Mouse (Mus musculus) right cerebral cortex, adult 2 months (tissue): Measurements from ENCODE around the gene Pyroxd2.
"Not testable (repeated sequence)": the region's sequence is repeated elsewhere in the genome, so short reads cannot be mapped to it uniquely, and the experiment has no call there.

Source experiments
- DNase-seq, 2 experiments: peaks; one replicate each; pipeline ENCODE4 v3.0.0; 2021 to 2022; ENCODE audit warnings: low spot score in 2 of 2

Gene Pyroxd2

DNA sequence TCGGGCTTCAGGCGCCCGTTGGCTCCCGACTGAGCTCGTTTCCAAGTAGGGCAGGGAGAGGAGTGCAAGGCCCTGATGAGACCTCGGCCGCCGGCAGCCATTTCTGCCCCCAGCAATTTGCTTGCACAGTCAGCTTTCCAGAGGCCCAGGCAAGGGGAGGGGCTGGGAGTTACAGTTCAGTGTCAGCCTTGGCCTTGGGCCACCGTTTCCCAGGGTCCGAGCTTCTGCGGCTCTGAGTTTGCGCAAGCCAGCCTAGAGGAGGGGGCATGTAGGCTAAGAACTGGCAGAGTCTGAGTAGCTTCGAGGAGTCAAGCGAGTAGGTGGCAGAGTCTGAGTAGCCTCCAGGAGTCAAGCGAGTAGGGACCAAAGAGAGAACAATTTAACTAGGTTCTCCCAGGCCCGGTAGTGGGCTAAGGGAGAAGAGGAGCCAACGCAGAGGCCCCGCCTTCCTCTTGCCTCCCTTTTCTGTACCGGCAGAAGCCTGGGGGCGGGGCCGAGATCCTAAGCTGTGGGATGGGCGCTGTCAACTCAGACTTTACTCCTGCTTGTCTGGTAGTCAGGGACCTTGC, at the start of gene Pyroxd2:
Gene Pyroxd2, minus strand, starts transcription at position 413 of the 569 bp plus-strand sequence.
- peak; percentile 38 to 55 for DNase-seq

- no peak for DNase-seq
Measured at GRCm38 (mm10) chr19:42797866-42798265, 45.3 kb upstream of the Pyroxd2 start.

DNA sequence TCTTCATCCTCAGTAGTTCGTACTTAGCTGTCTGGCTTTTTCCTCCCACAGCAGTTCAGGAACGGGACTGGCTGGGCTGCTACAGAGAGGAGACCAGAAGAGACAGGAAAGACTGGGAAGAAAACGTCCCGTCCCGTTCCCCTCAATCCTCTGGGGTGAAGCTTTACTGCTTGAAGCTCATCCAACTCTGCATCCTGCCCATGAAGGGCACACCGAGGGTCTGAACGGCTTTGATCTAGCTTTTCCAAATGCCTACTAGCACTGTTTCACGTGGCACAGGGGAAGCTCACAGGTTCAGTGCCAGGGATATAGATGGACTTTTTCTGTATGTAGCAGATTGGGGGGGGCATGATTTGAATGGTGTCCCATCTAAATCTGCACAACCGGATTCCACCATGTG, 43.2 kb upstream of the Pyroxd2 start:
- no peak for DNase-seq

DNA sequence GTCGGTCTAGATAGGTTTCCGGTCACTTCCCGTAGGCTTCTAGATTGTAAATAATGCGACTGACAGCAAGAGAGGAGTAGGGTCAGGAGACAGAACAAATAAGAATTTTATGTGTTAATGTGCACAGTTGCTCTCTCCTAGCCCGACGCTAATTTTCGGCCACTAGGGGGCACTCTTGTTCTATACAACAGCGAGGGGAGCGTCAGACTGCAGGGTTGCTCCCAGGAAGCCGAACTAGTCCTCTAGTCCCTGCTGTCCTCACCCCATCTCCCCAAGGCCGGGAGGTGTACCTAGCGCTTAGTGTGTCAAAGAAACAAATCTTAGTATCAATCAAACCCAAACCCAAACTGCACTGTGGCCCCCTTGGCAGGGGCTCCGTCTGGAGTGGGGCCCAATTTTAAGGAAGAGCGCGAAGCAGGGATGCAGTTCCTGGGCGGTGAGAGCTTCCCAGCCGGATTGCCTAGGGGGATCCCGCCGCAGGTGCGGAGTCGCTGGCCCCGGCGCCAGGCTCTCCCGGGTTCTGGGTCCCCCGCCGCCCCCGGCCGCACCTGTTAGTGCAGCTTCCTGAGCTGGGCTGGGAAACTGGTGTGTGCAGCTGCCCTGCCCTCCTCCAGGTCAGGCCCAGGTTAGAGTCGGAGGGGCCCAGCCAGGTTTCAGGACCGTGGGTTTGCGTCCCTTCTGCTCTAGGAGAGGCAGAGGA, 42.5 kb upstream of the Pyroxd2 start:
- DNase-seq = peak; percentile 92 to 97

GRCm38 (mm10) chr19:42788311-42788710, 35.7 kb upstream of the Pyroxd2 start:
- peak; percentile 24 to 41 for DNase-seq

GRCm38 (mm10) chr19:42785562-42786220, 33.1 kb upstream of the Pyroxd2 start:
- no peak for DNase-seq

DNA sequence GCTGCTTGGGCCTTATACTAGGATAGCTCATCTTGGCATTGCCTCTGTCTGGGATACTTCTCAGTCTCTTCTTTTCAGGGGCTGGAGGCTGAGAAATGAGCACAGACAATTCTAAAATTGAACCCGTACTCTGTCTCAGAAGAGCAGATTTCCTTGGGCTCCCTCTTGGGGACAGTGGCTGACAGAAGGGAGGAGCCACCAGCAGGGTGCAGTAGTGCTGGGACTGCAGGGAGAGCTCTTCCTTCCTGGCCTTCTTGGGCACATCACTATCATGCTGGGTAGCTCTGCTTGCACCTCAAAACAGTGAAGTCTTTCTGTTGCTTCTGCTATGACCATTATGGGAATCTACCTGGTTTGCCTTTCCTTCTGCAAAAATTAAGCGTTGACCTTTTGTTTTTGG, 32.6 kb upstream of the Pyroxd2 start:
- no peak for DNase-seq

GRCm38 (mm10) chr19:42780156-42780538, 27.6 kb upstream of the Pyroxd2 start:
- DNase-seq = not testable (repeated sequence)

DNA sequence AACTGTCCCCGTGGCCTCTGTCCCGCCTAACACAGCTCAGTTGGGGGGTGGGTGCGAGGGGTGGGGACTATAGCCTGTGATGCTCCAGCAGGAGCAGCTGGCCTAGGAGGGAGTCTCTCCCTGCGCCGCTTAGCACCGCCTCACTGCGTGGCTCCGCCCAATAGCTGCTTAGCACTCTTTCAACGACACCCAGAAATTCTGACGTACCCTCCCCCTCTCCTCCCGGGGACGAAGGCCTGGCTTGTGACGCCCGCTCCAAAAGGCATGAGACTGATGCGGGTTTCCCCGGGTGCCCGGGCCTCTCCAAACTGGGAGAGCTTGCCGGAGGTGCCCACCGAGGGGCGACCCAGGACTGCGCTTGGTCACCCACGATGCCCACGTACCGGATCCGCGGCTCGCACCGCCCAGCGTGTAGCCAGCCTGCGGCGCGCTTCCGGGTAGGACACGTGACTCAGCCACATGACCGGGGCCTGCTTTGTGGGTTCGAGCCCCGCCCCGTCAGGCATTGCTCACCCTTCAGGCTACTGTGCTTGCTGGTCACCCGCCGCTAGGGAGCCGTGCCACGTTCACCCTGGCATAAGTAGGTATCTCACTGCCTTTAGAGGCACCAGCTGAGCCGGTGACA, 27.1 kb upstream of the Pyroxd2 start, which contains the start of gene Hps1:
Gene Hps1, minus strand, starts transcription at position 448 of the 625 bp plus-strand sequence.
- DNase-seq = peak; percentile 90 to 93

DNA sequence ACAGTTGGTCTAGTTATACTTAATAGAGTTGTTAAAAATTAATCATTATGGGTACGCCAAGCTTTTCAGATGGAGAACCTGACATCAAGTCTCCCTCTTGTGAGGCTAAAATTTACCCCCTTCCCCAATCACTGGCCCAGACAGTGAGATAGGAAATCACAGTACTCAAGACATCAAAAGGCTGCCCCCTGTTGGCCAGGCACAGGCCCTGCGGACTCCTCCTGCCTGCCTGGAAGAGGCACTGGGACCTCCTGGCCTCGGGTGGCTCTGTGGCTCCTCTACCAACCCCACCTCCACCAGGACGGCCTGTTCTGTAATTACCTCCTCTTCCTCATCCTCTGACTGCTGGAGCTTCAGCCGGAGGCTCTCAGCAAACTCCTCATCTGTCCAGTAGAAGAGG, 25.2 kb upstream of the Pyroxd2 start:
- DNase-seq = peak in 1 of 2 experiments; percentile 39

DNA sequence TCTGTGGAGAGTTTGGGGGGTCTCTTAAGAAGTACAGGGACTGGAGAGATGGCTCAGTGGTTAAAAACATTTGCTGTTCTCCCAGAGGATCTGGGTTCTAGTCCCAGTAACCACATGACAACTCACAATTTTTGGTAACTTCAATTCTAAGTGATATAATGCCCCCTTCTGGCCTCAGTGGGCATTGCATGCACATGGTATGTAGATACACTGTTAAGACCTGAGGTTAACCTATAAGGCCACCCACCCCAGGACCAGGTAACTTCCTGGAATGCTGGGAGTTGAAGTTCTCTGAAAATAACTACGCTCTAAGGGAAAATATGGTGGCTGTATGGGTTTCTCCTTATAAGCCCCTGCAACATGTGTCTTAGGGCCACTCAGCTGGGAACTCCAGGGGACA, 24.2 kb upstream of the Pyroxd2 start:
- no peak for DNase-seq

GRCm38 (mm10) chr19:42770141-42770872, 17.7 kb upstream of the Pyroxd2 start:
- DNase-seq = no peak

DNA sequence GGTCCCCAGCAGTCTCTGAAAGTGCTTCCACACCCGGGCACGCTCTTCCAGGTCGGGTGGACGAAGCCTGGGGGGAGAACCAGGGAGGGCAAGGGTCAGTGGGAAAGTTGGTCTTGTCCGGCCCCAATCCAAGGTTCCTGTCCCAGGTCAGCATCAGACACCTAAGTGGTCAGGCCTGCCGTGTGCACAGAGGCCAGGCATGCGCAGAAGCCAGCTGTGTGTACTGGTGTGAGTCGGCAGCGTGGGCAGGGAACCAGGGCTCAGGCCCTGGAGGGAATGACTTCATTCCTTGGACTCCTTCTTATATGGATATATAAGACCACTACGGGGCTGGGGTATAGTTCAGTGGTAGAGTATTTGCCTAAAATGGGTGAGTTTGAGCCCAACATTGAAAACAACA, 17.1 kb upstream of the Pyroxd2 start:
- no peak for DNase-seq

DNA sequence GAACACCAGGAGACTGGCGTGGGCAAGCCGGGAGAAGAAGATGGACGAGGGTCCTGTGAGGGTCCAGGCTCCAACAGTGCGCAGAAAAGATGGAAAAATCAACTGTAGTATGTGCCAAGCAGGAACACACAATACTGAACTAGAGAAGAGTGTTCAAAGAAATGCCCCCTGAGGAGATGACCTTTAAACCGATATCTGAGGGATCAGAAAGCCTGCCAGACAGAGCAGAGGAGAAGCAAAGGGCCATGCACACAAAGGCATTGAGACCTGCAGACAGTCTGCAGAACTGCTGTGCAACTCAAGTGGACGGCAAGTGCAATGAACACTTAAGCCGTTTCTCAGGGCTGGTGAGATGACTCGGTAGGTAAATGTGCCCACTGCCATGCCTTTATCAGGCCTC, 14.8 kb upstream of the Pyroxd2 start:
- no peak for DNase-seq

DNA sequence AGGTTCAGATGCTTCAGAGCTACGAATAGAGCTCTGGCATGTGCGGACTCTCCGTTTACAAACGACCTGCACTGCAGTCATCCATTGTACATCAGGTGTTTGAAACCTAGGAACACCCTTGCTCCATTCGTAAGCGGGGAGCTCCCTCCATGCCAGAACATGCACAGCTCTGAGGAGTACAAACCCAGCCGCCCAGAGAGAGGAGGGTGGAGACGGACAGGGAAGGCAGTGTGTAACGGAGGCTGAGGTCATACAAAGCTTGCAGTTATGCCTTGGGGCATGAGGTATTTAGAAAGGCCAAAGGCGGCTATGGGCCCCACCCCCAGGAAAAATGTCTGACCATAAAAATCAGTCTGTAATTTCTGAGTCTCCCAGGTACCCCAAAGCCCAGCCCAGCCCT, 11.8 kb upstream of the Pyroxd2 start:
- no peak for DNase-seq

DNA sequence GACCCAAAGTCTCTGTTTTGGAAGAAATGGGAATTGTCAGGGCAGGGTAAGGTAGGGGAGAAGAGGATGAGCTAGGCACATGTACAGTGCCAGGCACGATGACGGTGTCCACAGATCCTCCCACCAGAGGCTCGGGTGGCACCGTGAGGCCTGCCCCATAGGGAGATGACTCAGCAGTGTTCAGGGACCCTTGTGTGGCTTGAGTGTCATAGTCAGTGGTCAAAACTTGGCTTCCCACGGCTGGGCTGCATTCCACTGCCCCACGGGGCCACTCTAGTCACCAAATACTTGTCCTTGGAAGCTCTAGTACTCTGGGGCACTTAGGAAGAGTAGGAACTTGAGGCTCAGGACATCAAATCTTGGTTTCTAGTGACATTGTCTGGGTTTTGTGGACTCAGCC, 4.1 kb upstream of the Pyroxd2 start:
- no peak for DNase-seq

GRCm38 (mm10) chr19:42755148-42755870, 2.7 kb upstream of the Pyroxd2 start:
- no peak for DNase-seq

DNA sequence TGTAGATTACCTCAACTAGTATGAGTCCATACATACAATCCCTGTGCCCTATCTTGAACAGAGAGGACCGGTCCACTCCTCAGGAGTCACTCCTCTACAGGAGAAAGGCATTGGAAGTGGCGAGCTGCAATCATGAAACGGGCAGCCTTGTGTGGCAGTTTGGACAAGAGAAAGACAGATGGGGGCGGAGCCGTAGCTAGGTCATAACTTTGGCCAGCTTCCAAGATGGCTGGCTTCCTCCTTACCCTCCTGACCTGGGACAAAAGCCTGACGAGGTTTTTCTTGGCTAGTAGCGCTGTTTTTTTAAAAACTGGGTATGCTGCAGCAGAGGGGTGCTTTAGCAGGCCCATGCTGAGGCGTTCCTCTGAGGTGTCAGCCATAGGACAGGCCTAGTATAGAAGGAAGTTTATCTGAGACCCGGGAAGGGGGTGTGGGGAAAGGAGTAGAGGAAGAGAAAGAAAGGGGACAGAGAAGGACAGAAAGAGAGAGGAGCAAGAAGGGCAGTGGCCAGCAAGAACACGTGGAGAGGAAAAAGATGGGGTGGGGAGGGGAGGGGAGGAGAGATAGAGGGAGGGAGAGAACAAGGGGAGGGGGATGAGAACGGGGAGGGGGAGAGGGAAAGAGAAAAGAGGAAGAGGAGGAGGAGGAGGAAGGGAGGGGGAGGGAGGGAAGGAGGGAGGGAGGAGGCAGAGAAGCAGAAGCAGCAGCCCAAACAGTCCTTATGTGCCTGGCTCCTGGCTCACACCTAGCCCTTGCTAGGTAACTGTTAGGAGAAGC, 754 bp upstream of the Pyroxd2 start:
- DNase-seq = no peak

DNA sequence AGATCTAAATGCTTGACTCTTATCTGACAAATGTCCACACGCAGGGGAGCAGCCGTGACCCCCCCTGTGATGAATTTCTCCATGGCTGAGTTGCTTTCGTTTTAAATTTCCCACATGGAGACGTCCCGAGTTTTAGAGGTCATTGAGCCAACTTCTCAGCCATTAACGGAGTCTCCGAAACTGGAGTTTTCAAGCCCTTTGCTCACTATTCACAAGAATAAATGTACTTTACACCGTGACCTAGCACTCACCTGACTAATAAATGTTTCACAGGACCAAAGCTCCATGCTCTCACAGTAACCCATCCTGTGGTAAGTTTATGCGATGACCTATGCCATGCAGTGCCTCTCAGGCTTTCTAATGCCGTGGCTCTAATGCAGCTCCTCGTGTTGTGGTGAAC, 2.4 kb downstream of the Pyroxd2 start:
- no peak for DNase-seq

DNA sequence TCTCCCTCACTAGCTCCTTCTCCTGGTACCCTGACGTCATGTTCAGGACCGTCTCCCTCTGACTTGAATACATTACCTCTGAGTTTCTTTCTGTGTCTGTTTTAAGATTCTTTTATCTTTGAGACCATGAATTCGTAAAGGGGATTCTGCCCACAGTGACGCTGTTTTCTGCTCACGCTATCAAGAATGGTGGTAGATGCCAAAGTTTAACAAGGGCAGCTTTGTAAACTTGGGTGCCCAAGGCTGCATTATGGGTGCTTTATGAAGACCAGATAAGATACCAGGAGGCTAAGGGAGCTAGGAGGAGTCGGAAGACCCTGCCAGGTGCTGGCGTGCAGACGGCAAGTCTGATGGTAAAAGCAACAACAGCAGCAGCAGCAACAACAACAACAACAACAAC, 5.9 kb downstream of the Pyroxd2 start:
- DNase-seq = no peak

- DNase-seq = no peak
Measured at GRCm38 (mm10) chr19:42745869-42746224, 6.7 kb downstream of the Pyroxd2 start.
